Mouse (Mus musculus) myocyte (in vitro differentiated cells): ENCODE measurements around the gene Mafk.

Source experiments
- CEBPB ChIP-seq: IDR thresholded peaks from 2 replicates; pipeline ENCODE4 v1.6.1; 2011; ENCODE audit warnings: mild to moderate bottlenecking, moderate library complexity; ENCODE audit not compliant: poor library complexity, insufficient read depth, severe bottlenecking
- E2F4 ChIP-seq: IDR thresholded peaks from one replicate; pipeline ENCODE4 v1.6.1; 2011; ENCODE audit warnings: mild to moderate bottlenecking, control low read depth, moderate library complexity; ENCODE audit not compliant: insufficient read depth
- MAX ChIP-seq: IDR thresholded peaks from one replicate; pipeline ENCODE4 v1.6.1; 2011; ENCODE audit warnings: low read depth, mild to moderate bottlenecking, control low read depth
- MYOD1 ChIP-seq, 3 experiments: IDR thresholded peaks; one replicate each; pipeline ENCODE4 v1.6.1; 2011; ENCODE audit warnings: control low read depth in 2 of 3, low read depth in 2 of 3, mild to moderate bottlenecking in 2 of 3, moderate library complexity in 1 of 3; ENCODE audit not compliant: insufficient read length in 2 of 3, control insufficient read depth in 1 of 3
- MYOG ChIP-seq, 3 experiments: IDR thresholded peaks; one replicate each; pipeline ENCODE4 v1.6.1; 2011; ENCODE audit warnings: control low read depth in 2 of 3, low read depth in 2 of 3, mild to moderate bottlenecking in 2 of 3; ENCODE audit not compliant: insufficient read length in 2 of 3, control insufficient read depth in 1 of 3, insufficient read depth in 1 of 3
- POLR2A ChIP-seq: IDR thresholded peaks from one replicate; pipeline ENCODE4 v1.6.1; 2011; ENCODE audit warnings: low read depth, mild to moderate bottlenecking, control low read depth, moderate library complexity; ENCODE audit not compliant: insufficient read length
- POLR2AphosphoS2 ChIP-seq: IDR thresholded peaks from one replicate; pipeline ENCODE4 v1.6.1; 2011; ENCODE audit warnings: low read depth, control low read depth; ENCODE audit not compliant: insufficient read length
- REST ChIP-seq: IDR thresholded peaks from one replicate; pipeline ENCODE4 v1.6.1; 2011; ENCODE audit warnings: mild to moderate bottlenecking, control low read depth, moderate library complexity; ENCODE audit not compliant: insufficient read depth, insufficient read length
- SRF ChIP-seq: IDR thresholded peaks from one replicate; pipeline ENCODE4 v1.6.1; 2011; ENCODE audit warnings: low read depth; ENCODE audit not compliant: control insufficient read depth, insufficient read length
- TCF12 ChIP-seq: IDR thresholded peaks from one replicate; pipeline ENCODE4 v1.6.1; 2011; ENCODE audit warnings: mild to moderate bottlenecking, control low read depth; ENCODE audit not compliant: poor library complexity, insufficient read depth, severe bottlenecking
- USF1 ChIP-seq: IDR thresholded peaks from one replicate; pipeline ENCODE4 v1.6.1; 2011; ENCODE audit warnings: low read depth, mild to moderate bottlenecking, control low read depth, moderate library complexity

DNA sequence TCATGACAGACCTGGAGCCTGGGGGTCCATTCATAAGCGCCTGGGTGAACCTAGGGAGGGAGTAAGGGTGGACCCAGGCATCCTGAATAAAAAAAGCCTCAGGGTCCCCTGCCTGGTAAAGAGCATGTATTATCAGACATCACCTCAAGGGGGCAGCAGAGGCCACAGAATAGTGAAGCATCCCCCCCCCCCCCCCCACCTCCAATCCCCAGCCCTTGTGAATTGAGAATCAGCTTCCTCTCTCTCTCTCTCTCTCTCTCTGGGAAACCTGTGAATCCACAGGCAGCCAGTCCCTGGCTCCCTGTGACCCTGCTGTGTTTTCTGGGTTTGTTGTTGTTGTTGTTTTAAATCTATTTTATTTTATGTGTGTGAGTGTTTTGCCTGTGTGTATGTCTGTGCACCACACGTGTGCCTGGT is 47.2 kb downstream of the Mafk start:
- TF ChIP-seq POLR2A (no peak), POLR2AphosphoS2 (no peak), USF1 (no peak), MAX (no peak), E2F4 (no peak), REST (no peak), CEBPB (no peak), TCF12 (no peak), MYOD1 (IDR thresholded peaks at IDR 0.05; ENCODE audit: control insufficient read depth in 1 of 3, insufficient read length in 2 of 3, low read depth in 2 of 3) (no peak), SRF (no peak), MYOG (IDR thresholded peaks at IDR 0.05; ENCODE audit: control insufficient read depth in 1 of 3, insufficient read depth in 1 of 3, insufficient read length in 2 of 3, low read depth in 2 of 3) (no peak)
